Mouse (Mus musculus): ENCODE results near the gene Crabp2. TPM values are rescaled to one million over a fixed set of nuclear protein-coding genes. Genes with fewer than 3 reads are reported as not detected.

Gene Crabp2
- total and polyA plus RNA-seq, 3 experiments: 0.38 to 1.0 TPM; not detected in 1

GRCm38 (mm10) chr3:87996971-87997614 lies 48.6 kb downstream of the Crabp2 start:
- in situ Hi-C loops (cut with MboI; ENCODE audit: low pct_ligation_motif_present, low pct_unique_long_range_greater_than_20kb, low sequenced_read_pairs): no loop called here
- H3K27me3 ChIP-seq (replicated peaks): peaks cover 92% of the 10 kb centered on the region

GRCm38 (mm10) chr3:87998747-87999146 lies 50.3 kb downstream of the Crabp2 start:
- Histone ChIP-seq H3K9me3 (replicated peaks; ENCODE audit: low read length) (peaks cover 16% of the 10 kb centered on the region), H3K9ac (ENCODE audit: insufficient read depth, low read depth) (no peak overlapping the region), H3K4me3 (replicated peaks in 1 of 3; ENCODE audit: low read depth in 2 of 3, low read length in 2 of 3, poor library complexity in 1 of 3) (no peak overlapping the region), H3K4me1 (ENCODE audit: control insufficient read depth in 1 of 2, insufficient read depth in 2 of 2) (peaks cover 0 to 5% of the 10 kb centered on the region in 2 experiments; a peak in 1 of 4 replicates), H3K27me3 (replicated peaks) (peaks cover 93% of the 10 kb centered on the region), H3K36me3 (replicated peaks in 1 of 2; ENCODE audit: control insufficient read depth in 1 of 2, insufficient read depth in 1 of 2, low read length in 1 of 2) (no peaks in the 10 kb centered on the region), H3K4me2 (ENCODE audit: insufficient read depth, low read depth, poor library complexity, severe bottlenecking) (no peak overlapping the region), H3K79me2 (replicated peaks; ENCODE audit: control insufficient read depth, extremely low read depth, insufficient read depth, poor library complexity, severe bottlenecking) (no peaks in the 10 kb centered on the region), H3K27ac (ENCODE audit: insufficient read depth, low read depth) (no peak overlapping the region)
- in situ Hi-C loops (cut with MboI; ENCODE audit: low pct_ligation_motif_present, low pct_unique_long_range_greater_than_20kb, low sequenced_read_pairs): no loop called here
- no peak for TF ChIP-seq CTCF (conservative IDR thresholded peaks at IDR 0.05 in 1 of 2, IDR thresholded peaks at IDR 0.05 in 1 of 2; ENCODE audit: low read depth in 2 of 2, low read length in 2 of 2)
- no peak for TF ChIP-seq PAX5 (IDR thresholded peaks at IDR 0.05; ENCODE audit: low read length)
- no peak for TF ChIP-seq ZKSCAN1 (IDR thresholded peaks at IDR 0.05; ENCODE audit: borderline replicate concordance, low read depth, low read length)
- no peak for TF ChIP-seq NRF1 (IDR thresholded peaks at IDR 0.05; ENCODE audit: low read depth, low read length)
- no peak for TF ChIP-seq ZC3H11A (IDR thresholded peaks at IDR 0.05; ENCODE audit: low read depth, low read length)
- no peak for TF ChIP-seq SMC3 (IDR thresholded peaks at IDR 0.05; ENCODE audit: low read depth, low read length)
- TF ChIP-seq USF2 (conservative IDR thresholded peaks at IDR 0.05; ENCODE audit: low read depth, low read length): no peak
- no peak for TF ChIP-seq MEF2A (IDR thresholded peaks at IDR 0.05; ENCODE audit: borderline replicate concordance, low read depth, low read length)
- TF ChIP-seq MAZ (IDR thresholded peaks at IDR 0.05; ENCODE audit: low read depth, low read length): no peak
- TF ChIP-seq UBTF (IDR thresholded peaks at IDR 0.05; ENCODE audit: low read depth, low read length): no peak
- no peak for TF ChIP-seq IRF4 (IDR thresholded peaks at IDR 0.05; ENCODE audit: low read depth, low read length)
- no peak for TF ChIP-seq MXI1 (IDR thresholded peaks at IDR 0.05; ENCODE audit: low read depth, low read length)
- TF ChIP-seq ELF1 (IDR thresholded peaks at IDR 0.05; ENCODE audit: low read depth, low read length): no peak
- dilution Hi-C loops (cut with MboI; ENCODE audit: extremely low pct_ligation_motif_present, extremely low pct_unique_long_range_greater_than_20kb, low sequenced_read_pairs): no loop called here
- DNase-seq (ENCODE audit: extremely low read depth): no peak

More at GRCm38 (mm10) chr3:87996971-87997614, 48.6 kb downstream of the Crabp2 start:
- dilution Hi-C loops (cut with MboI; ENCODE audit: extremely low pct_ligation_motif_present, extremely low pct_unique_long_range_greater_than_20kb, low sequenced_read_pairs): no loop called here
- H3K79me2 ChIP-seq (replicated peaks; ENCODE audit: control insufficient read depth, extremely low read depth, insufficient read depth, poor library complexity, severe bottlenecking): no peaks in the 10 kb centered on the region
- no peak overlapping the region for H3K4me2 ChIP-seq (ENCODE audit: insufficient read depth, low read depth, poor library complexity, severe bottlenecking)
- H3K36me3 ChIP-seq (replicated peaks in 1 of 2; ENCODE audit: control insufficient read depth in 1 of 2, insufficient read depth in 1 of 2, low read length in 1 of 2): no peaks in the 10 kb centered on the region
- DNase-seq (ENCODE audit: extremely low read depth): no peak
- no peak overlapping the region for H3K9ac ChIP-seq (ENCODE audit: insufficient read depth, low read depth)
- H3K4me3 ChIP-seq (replicated peaks in 1 of 3; ENCODE audit: low read depth in 2 of 3, low read length in 2 of 3, poor library complexity in 1 of 3): no peak overlapping the region
- H3K4me1 ChIP-seq (ENCODE audit: control insufficient read depth in 1 of 2, insufficient read depth in 2 of 2): peaks cover 0 to 5% of the 10 kb centered on the region in 2 experiments; a peak in 1 of 4 replicates
- TF ChIP-seq ZC3H11A (IDR thresholded peaks at IDR 0.05; ENCODE audit: low read depth, low read length) (no peak), ETS1 (conservative IDR thresholded peaks at IDR 0.05; ENCODE audit: low read depth, low read length) (no peak), ZNF384 (IDR thresholded peaks at IDR 0.05; ENCODE audit: low read depth, low read length) (no peak), PAX5 (IDR thresholded peaks at IDR 0.05; ENCODE audit: low read length) (no peak), ZKSCAN1 (IDR thresholded peaks at IDR 0.05; ENCODE audit: borderline replicate concordance, low read depth, low read length) (no peak), ZMIZ1 (IDR thresholded peaks at IDR 0.05; ENCODE audit: low read depth, low read length) (no peak)
- no peak overlapping the region for H3K27ac ChIP-seq (ENCODE audit: insufficient read depth, low read depth)
- peaks cover 11% of the 10 kb centered on the region for H3K9me3 ChIP-seq (replicated peaks; ENCODE audit: low read length)
